Mouse (Mus musculus): ENCODE results near the gene Pkig.

DNA sequence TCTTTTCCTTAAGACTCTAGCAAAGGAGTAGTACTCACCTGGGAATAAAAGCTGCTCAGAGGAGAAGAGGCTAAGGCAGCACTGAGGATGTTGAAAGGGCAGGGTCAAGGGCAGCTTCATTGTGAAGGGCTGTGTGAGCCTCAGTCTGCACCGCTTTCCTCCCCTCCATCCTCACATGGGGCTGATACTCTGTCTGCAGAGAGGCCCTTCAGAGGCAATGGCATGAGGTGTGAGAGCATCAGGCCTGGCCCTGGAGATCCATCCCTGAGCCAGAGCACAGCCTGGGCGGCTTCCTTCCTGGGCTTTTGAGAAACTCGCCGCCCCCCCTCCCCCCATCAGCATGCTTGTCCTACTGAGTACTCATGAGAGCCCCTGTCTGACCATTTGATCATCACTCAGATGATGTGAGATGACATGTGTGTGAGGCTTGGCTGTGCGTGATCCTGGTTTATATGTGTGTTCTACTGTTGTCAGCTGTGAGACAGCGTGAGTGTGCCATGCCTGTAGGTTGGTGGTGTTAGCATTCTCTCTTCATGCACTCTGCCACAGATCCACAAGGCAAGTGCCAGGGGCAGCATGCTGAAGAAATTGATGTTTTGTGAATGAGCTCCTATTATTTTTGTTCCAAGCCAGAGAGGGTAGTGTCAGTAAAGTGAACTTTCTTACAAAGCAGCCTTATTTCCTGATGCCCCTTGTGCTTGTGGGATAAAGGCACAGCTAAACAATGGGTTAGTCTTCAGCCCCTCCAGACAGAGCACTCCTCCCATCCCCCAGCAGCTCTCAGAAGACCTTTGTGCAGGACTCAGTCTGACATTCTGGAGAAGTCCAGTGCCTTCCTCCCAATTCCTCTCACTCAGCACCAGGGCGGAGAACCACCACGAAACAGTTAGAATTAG, 32.5 kb downstream of the Pkig start:
- TF ChIP-seq EP300 (IDR thresholded peaks at IDR 0.05; ENCODE audit: low read length) (no peak), SIN3A (IDR thresholded peaks at IDR 0.05; ENCODE audit: low read length) (no peak), E2F4 (IDR thresholded peaks at IDR 0.05; ENCODE audit: insufficient replicate concordance, low read depth, low read length) (no peak), BHLHE40 (IDR thresholded peaks at IDR 0.05; ENCODE audit: low read depth, low read length) (no peak), CTCF (conservative IDR thresholded peaks at IDR 0.05 in 1 of 2, IDR thresholded peaks at IDR 0.05 in 1 of 2; ENCODE audit: low read depth in 2 of 2, low read length in 2 of 2) (no peak), MAZ (IDR thresholded peaks at IDR 0.05; ENCODE audit: low read depth, low read length) (no peak), MEF2A (IDR thresholded peaks at IDR 0.05; ENCODE audit: borderline replicate concordance, low read depth, low read length) (no peak), POLR2A (IDR thresholded peaks at IDR 0.05; ENCODE audit: low read depth, low read length) (no peak), TCF12 (IDR thresholded peaks at IDR 0.05; ENCODE audit: low read depth, low read length) (no peak), MAX (IDR thresholded peaks at IDR 0.05; ENCODE audit: low read length) (no peak), CHD2 (IDR thresholded peaks at IDR 0.05; ENCODE audit: low read length) (no peak), IRF4 (IDR thresholded peaks at IDR 0.05; ENCODE audit: low read depth, low read length) (no peak), ZNF384 (IDR thresholded peaks at IDR 0.05; ENCODE audit: low read depth, low read length) (no peak), NRF1 (IDR thresholded peaks at IDR 0.05; ENCODE audit: low read depth, low read length) (no peak)

Measured in CH12.LX (cell line).